Mouse (Mus musculus) liver, adult 2 months (tissue): ENCODE results near the gene Creb5.

Experiments used
- CTCF ChIP-seq: fragments of 200-500 bp; IDR thresholded peaks from 2 replicates; pipeline ENCODE4 v1.5.1; 2011; ENCODE audit warnings: low read depth, low read length, control low read depth
- POLR2A ChIP-seq: fragments of 200-500 bp; IDR thresholded peaks from 2 replicates; pipeline ENCODE4 v1.6.1; 2011; ENCODE audit warnings: low read length, control low read depth; ENCODE audit not compliant: insufficient read depth; ENCODE audit errors: extremely low read depth

- TF ChIP-seq CTCF, result no peak
- TF ChIP-seq POLR2A, result no peak
These were observed 290.7 kb downstream of the Creb5 start for GRCm38 (mm10) chr6:53577776-53578175.
